Mouse (Mus musculus): ENCODE data around the gene Gm4881. TPM values are rescaled to one million over a fixed set of nuclear protein-coding genes. Genes with fewer than 3 reads are reported as not detected.

Gm4881 gene
- polyA plus RNA-seq, 1 experiment from 2014 or later, result not detected

Small RNAs within 50 kb of the gene (microRNA-seq; reads per million reads assigned to microRNA genes)
- not detected for gene Mir7046
- not detected for gene Mir7047

Other genes with a start within 250 kb of the Gm4881 start
- not detected in 2 replicates for gene BC049730, start 235.3 kb downstream of the Gm4881 start, polyA plus RNA-seq (2016; fragmentation: Nextera tagmentation; extraction: Ambion mirVana)
- not detected in 2 replicates for gene Gm4763, start 217.6 kb downstream of the Gm4881 start, polyA plus RNA-seq (2016; fragmentation: Nextera tagmentation; extraction: Ambion mirVana)
- not detected in 2 replicates for gene Cd177, start 184.2 kb downstream of the Gm4881 start, polyA plus RNA-seq (2016; fragmentation: Nextera tagmentation; extraction: Ambion mirVana)
- 0.20 and 0.34 TPM in 2 replicates for gene Ceacam10, start 167.3 kb downstream of the Gm4881 start, polyA plus RNA-seq (2016; fragmentation: Nextera tagmentation; extraction: Ambion mirVana)
- 15.1 and 17.8 TPM in 2 replicates for gene Gm9844, start 82.3 kb downstream of the Gm4881 start, polyA plus RNA-seq (2016; fragmentation: Nextera tagmentation; extraction: Ambion mirVana)
- not detected in 2 replicates for gene Lypd4, start 74.6 kb downstream of the Gm4881 start, polyA plus RNA-seq (2016; fragmentation: Nextera tagmentation; extraction: Ambion mirVana)
- gene Dmrtc2, start 74.4 kb downstream of the Gm4881 start, polyA plus RNA-seq (2016; fragmentation: Nextera tagmentation; extraction: Ambion mirVana), result not detected in 2 replicates
- 2,143 and 2,281 TPM in 2 replicates for gene Rps19, start 60.1 kb downstream of the Gm4881 start, polyA plus RNA-seq (2016; fragmentation: Nextera tagmentation; extraction: Ambion mirVana)
- 0.31 and 0.36 TPM in 2 replicates for gene Cd79a, start 47.1 kb downstream of the Gm4881 start, polyA plus RNA-seq (2016; fragmentation: Nextera tagmentation; extraction: Ambion mirVana)
- 77.1 and 100 TPM in 2 replicates for gene Arhgef1, start 41.6 kb downstream of the Gm4881 start, polyA plus RNA-seq (2016; fragmentation: Nextera tagmentation; extraction: Ambion mirVana)
- gene Rabac1, start 28.3 kb upstream of the Gm4881 start, polyA plus RNA-seq (2016; fragmentation: Nextera tagmentation; extraction: Ambion mirVana), result 57.5 and 57.8 TPM in 2 replicates
- gene Atp1a3, start 61.5 kb upstream of the Gm4881 start, polyA plus RNA-seq (2016; fragmentation: Nextera tagmentation; extraction: Ambion mirVana), result 0.05 and 0.15 TPM in 2 replicates
- 5.4 and 8.7 TPM in 2 replicates for gene Grik5, start 127.9 kb upstream of the Gm4881 start, polyA plus RNA-seq (2016; fragmentation: Nextera tagmentation; extraction: Ambion mirVana)
- gene Zfp574, start 128.1 kb upstream of the Gm4881 start, polyA plus RNA-seq (2016; fragmentation: Nextera tagmentation; extraction: Ambion mirVana), result 44.1 and 48.3 TPM in 2 replicates
- 3.3 and 4.1 TPM in 2 replicates for gene Pou2f2, start 235.2 kb upstream of the Gm4881 start, polyA plus RNA-seq (2016; fragmentation: Nextera tagmentation; extraction: Ambion mirVana)

Data from limb, embryonic 10.5 days (tissue).